Mouse (Mus musculus): ENCODE measurements at regions not wholly inside any gene's neighbourhood (a gene's known extent, or its start where the extent isn't known, plus 50 kb on each side); places are given as distances from the start of the nearest gene placed in this dataset.

- TF ChIP-seq CTCF (IDR thresholded peaks at IDR 0.05; ENCODE audit: insufficient read depth, low read length) (no peak), POLR2A (IDR thresholded peaks at IDR 0.05; ENCODE audit: borderline replicate concordance, extremely low read depth, low read depth, low read length) (no peak)
- Histone ChIP-seq H3K4me1 (ENCODE audit: control insufficient read depth, insufficient read depth, low read length) (peaks cover 16% of the 10 kb centered on the region), H3K4me3 (replicated peaks; ENCODE audit: extremely low read depth, low read depth, low read length) (no peak overlapping the region)
- no peak for DNase-seq
- WGBS: 36% methylated on average over 13 of the region's 13 CpGs
Measured at GRCm38 (mm10) chr2:170221994-170222535, 74.2 kb upstream of the Zfp217 start.

DNA sequence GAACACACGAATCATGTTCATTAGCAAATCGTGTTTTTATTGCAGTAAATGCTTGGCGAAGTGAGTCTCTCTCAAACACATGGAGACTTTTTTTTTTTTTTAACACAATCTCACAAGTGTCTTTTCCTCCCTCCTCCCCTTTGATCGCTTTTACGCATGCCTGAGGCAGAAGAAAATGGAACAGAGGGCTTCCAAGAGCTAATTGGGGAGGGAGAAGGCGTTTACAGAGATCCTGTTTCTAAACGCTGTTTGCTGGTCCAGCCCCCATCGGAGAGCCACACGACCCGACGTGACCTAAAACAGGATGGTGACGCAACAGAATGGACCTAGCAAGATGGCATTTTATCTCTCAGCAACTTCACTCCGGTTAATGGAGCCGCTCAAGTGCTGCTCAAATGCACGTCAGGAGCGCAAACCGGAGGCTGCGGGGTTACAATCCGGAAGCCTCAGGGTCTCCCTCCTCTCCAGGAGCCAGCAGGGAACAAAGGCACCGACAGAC lies 73.0 kb upstream of the Zfp217 start:
- WGBS: 1% methylated on average over 20 of the region's 20 CpGs
- peak overlapping the region; percentile 23 for H3K4me3 ChIP-seq (replicated peaks; ENCODE audit: extremely low read depth, low read depth, low read length)
- DNase-seq: peak; percentile 44
- H3K4me1 ChIP-seq (ENCODE audit: control insufficient read depth, insufficient read depth, low read length): peaks cover 16% of the 10 kb centered on the region
- TF ChIP-seq CTCF (IDR thresholded peaks at IDR 0.05; ENCODE audit: insufficient read depth, low read length): no peak
- peak; percentile 45; the same call in 1 of the 2 replicates for TF ChIP-seq POLR2A (IDR thresholded peaks at IDR 0.05; ENCODE audit: borderline replicate concordance, extremely low read depth, low read depth, low read length)

DNA sequence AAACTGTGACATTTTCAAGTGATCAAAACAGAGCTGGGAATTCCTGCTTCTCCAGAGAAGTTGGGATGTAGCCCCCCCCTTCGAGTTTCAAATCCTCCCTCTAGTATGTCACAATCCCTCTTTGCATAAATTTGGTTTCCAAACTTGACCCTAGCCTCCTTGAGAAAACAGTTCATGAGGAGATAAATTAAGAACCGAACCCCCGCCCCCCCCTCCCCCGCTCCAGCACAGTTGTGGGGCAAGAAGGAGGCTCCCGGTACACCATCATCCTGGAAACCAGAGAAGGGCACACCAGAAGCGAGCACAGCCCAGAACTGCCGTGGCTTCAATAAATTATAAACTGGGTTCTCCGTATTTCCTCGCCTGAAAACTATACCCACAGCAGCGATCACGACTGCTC lies 72.5 kb upstream of the Zfp217 start:
- Histone ChIP-seq H3K4me1 (ENCODE audit: control insufficient read depth, insufficient read depth, low read length) (peaks cover 16% of the 10 kb centered on the region), H3K4me3 (replicated peaks; ENCODE audit: extremely low read depth, low read depth, low read length) (no peak overlapping the region)
- DNase-seq: no peak
- WGBS: 13% methylated on average over 11 of the region's 11 CpGs
- TF ChIP-seq CTCF (IDR thresholded peaks at IDR 0.05; ENCODE audit: insufficient read depth, low read length): no peak
- no peak for TF ChIP-seq POLR2A (IDR thresholded peaks at IDR 0.05; ENCODE audit: borderline replicate concordance, extremely low read depth, low read depth, low read length)

DNA sequence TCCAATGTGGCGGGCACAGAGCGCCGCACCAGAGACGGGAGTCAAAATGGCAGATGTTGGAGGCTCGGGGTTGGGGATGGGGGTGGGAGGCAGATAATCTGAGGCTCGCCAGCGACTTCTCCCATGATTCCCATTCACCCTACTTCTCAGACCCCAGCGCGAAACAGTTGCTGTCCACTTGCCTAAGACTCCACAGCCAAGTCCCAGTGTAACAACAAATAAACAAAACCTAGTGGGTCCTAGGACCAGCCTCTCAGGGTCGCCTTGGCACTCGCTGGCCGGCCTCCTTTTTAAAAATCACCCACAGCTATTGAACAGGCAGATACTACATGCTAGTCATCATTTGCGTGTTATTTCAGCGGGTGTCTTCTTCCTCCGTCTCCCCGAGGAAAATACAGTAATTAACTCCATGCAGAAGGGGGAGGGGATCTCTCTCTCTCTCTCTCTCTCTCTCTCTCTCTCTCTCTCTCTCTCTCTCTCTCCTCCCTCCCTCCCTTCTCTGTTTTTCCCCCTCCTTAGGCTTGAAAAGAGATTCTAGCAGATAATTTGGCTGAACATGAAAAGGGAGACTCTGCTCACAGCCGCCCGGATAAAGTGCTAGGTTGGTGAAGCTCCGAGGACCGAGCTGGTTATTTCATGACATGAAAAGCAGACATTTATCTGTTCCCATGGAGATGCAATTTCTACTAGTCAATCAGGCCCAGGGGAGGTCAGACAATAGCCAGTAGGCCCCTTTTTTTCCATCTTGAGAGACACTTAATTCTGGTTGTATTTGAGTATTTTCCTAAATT lies 71.9 kb upstream of the Zfp217 start:
- DNase-seq: no peak
- WGBS: 22% methylated on average over 20 of the region's 20 CpGs
- TF ChIP-seq CTCF (IDR thresholded peaks at IDR 0.05; ENCODE audit: insufficient read depth, low read length) (no peak), POLR2A (IDR thresholded peaks at IDR 0.05; ENCODE audit: borderline replicate concordance, extremely low read depth, low read depth, low read length) (no peak)
- H3K4me3 ChIP-seq (replicated peaks; ENCODE audit: extremely low read depth, low read depth, low read length): peak overlapping the region; percentile 20
- H3K4me1 ChIP-seq (ENCODE audit: control insufficient read depth, insufficient read depth, low read length): peaks cover 16% of the 10 kb centered on the region

DNA sequence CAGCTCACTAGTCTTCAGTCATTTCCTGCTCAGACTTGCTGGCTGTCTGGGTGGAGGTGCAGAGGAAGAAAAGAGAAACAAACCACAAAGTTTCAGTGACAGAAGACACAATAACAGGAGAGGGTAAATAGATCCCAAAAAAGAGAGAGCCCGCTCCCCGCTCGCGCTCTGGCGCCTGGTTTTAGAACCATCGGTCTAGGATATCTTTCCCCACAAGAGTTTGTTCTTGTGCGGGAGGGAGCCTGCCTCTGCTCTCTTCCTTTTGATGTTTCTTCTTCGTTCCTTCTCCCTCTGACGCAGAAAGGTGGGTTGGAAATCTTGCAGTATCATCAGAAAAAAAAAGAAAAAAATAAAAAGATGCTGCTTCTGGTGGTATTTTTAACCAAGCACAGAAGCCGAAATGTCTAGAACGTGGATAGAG lies 71.3 kb upstream of the Zfp217 start:
- peak overlapping the region; percentile 42 for H3K4me3 ChIP-seq (replicated peaks; ENCODE audit: extremely low read depth, low read depth, low read length)
- no peak for DNase-seq
- TF ChIP-seq POLR2A (IDR thresholded peaks at IDR 0.05; ENCODE audit: borderline replicate concordance, extremely low read depth, low read depth, low read length) (no peak), CTCF (IDR thresholded peaks at IDR 0.05; ENCODE audit: insufficient read depth, low read length) (no peak)
- peaks cover 16% of the 10 kb centered on the region for H3K4me1 ChIP-seq (ENCODE audit: control insufficient read depth, insufficient read depth, low read length)
- whole genome bisulfite sequencing: 9% methylated on average over 11 of the region's 11 CpGs

- 12% methylated on average over 22 of the region's 22 CpGs for WGBS
- H3K4me3 ChIP-seq (replicated peaks; ENCODE audit: extremely low read depth, low read depth, low read length): peak overlapping the region; percentile 39
- DNase-seq: peak; percentile 52
- peaks cover 16% of the 10 kb centered on the region for H3K4me1 ChIP-seq (ENCODE audit: control insufficient read depth, insufficient read depth, low read length)
- TF ChIP-seq POLR2A (IDR thresholded peaks at IDR 0.05; ENCODE audit: borderline replicate concordance, extremely low read depth, low read depth, low read length): no peak
- TF ChIP-seq CTCF (IDR thresholded peaks at IDR 0.05; ENCODE audit: insufficient read depth, low read length): peak; percentile 54
Measured at GRCm38 (mm10) chr2:170218230-170219044, 70.5 kb upstream of the Zfp217 start.

GRCm38 (mm10) chr2:170216311-170216710 lies 68.4 kb upstream of the Zfp217 start:
- WGBS: 91% methylated on average over 7 of the region's 7 CpGs
- DNase-seq: no peak
- TF ChIP-seq CTCF (IDR thresholded peaks at IDR 0.05; ENCODE audit: insufficient read depth, low read length): no peak
- TF ChIP-seq POLR2A (IDR thresholded peaks at IDR 0.05; ENCODE audit: borderline replicate concordance, extremely low read depth, low read depth, low read length): no peak
- H3K4me1 ChIP-seq (ENCODE audit: control insufficient read depth, insufficient read depth, low read length): peaks cover 11% of the 10 kb centered on the region
- no peak overlapping the region for H3K4me3 ChIP-seq (replicated peaks; ENCODE audit: extremely low read depth, low read depth, low read length)

- TF ChIP-seq POLR2A (IDR thresholded peaks at IDR 0.05; ENCODE audit: borderline replicate concordance, extremely low read depth, low read depth, low read length): no peak
- no peak for TF ChIP-seq CTCF (IDR thresholded peaks at IDR 0.05; ENCODE audit: insufficient read depth, low read length)
- peak; percentile 71 for DNase-seq
- Histone ChIP-seq H3K4me1 (ENCODE audit: control insufficient read depth, insufficient read depth, low read length) (peaks cover 19% of the 10 kb centered on the region), H3K4me3 (replicated peaks; ENCODE audit: extremely low read depth, low read depth, low read length) (no peak overlapping the region)
- WGBS: 11% methylated on average over 12 of the region's 12 CpGs
Measured at GRCm38 (mm10) chr2:170209121-170209520, 61.2 kb upstream of the Zfp217 start.

DNA sequence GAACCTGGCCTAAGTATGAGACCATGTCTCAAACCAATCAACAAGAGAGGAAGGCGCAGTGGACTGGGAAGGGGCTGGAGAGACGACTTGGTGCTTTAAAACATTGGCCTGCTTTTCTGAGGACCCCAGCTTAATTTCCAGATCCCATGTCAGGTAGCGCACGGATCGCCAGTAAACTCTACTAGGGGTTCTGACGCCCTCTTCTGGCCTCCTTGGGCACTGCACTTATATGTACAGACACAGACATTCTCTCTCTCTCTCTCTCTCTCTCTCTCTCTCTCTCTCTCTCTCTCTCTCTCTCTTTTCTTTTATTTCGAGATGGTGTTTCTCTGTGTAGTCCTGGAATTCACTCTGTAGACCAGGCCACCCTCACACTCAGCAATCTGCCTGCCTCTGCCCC lies 60.0 kb upstream of the Zfp217 start:
- no peak for DNase-seq
- WGBS: 82% methylated on average over 7 of the region's 7 CpGs
- TF ChIP-seq CTCF (IDR thresholded peaks at IDR 0.05; ENCODE audit: insufficient read depth, low read length) (0 out of 2 replicates have a peak, but pooled peaks have one; percentile 17), POLR2A (IDR thresholded peaks at IDR 0.05; ENCODE audit: borderline replicate concordance, extremely low read depth, low read depth, low read length) (no peak)

More for the DNA sequence above, 60.0 kb upstream of the Zfp217 start:
- Histone ChIP-seq H3K4me3 (replicated peaks; ENCODE audit: extremely low read depth, low read depth, low read length) (no peak overlapping the region), H3K4me1 (ENCODE audit: control insufficient read depth, insufficient read depth, low read length) (peaks cover 19% of the 10 kb centered on the region)
